Mouse (Mus musculus) kidney, adult 2 months (tissue): ENCODE data around the gene Shld2.

ENCODE experiments used
- CTCF ChIP-seq: fragments of 200-500 bp; conservative IDR thresholded peaks from 2 replicates; pipeline ENCODE4 v1.5.1; 2011; ENCODE audit warnings: low read depth, mild to moderate bottlenecking, control low read depth, low read length, moderate library complexity, mixed read lengths; ENCODE audit not compliant: insufficient read depth, insufficient read length
- POLR2A ChIP-seq: fragments of 200-500 bp; IDR thresholded peaks from one replicate; pipeline ENCODE4 v1.6.1; 2011; ENCODE audit warnings: low read depth, low read length, control low read depth

- TF ChIP-seq CTCF (no peak), POLR2A (no peak)
Observed at GRCm38 (mm10) chr14:34323576-34324085, 13.3 kb upstream of the Shld2 start.
